Comparison of ENCODE assay signal across 11 mouse cellular contexts in genomic region chr13:91157941-91158340, GRCm38 (mm10).
"Had no signal": no experiment of that assay in that cellular context is flagged by ENCODE, and none has a peak within 500 bp of the region (broad histone marks: within the 10 kb centered on the region; RNA-seq: fewer than 3 reads in every experiment).

No protein-coding gene starts in this region.

- DNase-seq: kidney, adult 8-10 months; kidney, postnatal 10 days; kidney, postnatal 36 days; layer of hippocampus, postnatal 36 days; left cerebral cortex, postnatal 4 days; liver, postnatal 0 days; lung, embryonic 14.5 days; right cerebral cortex, adult 18-20 months; right cerebral cortex, postnatal 14 days; right cerebral cortex, postnatal 4 days; thymus, postnatal 25 days had no signal
